Mouse (Mus musculus) bone marrow macrophage, adult 2 months (primary cell): Measurements from ENCODE around the gene Sphk1.

Experiments
- CTCF ChIP-seq: IDR thresholded peaks from 2 replicates; pipeline ENCODE4 v1.5.1; 2012; ENCODE audit warnings: low read depth, mild to moderate bottlenecking, low read length, moderate library complexity
- POLR2A ChIP-seq: IDR thresholded peaks from 2 replicates; pipeline ENCODE4 v1.6.1; 2012; ENCODE audit warnings: mild to moderate bottlenecking, low read depth, low read length, borderline replicate concordance

- TF ChIP-seq CTCF (no peak), POLR2A (no peak)
These were observed 24.4 kb upstream of the Sphk1 start for GRCm38 (mm10) chr11:116506151-116506875.
